Mouse (Mus musculus): Measurements from ENCODE around the gene Kctd13. TPM values are rescaled to one million over a fixed set of nuclear protein-coding genes. Genes with fewer than 3 reads are reported as not detected.

The Kctd13 gene
- polyA plus RNA-seq, 1 experiment = 21.5 TPM

DNA sequence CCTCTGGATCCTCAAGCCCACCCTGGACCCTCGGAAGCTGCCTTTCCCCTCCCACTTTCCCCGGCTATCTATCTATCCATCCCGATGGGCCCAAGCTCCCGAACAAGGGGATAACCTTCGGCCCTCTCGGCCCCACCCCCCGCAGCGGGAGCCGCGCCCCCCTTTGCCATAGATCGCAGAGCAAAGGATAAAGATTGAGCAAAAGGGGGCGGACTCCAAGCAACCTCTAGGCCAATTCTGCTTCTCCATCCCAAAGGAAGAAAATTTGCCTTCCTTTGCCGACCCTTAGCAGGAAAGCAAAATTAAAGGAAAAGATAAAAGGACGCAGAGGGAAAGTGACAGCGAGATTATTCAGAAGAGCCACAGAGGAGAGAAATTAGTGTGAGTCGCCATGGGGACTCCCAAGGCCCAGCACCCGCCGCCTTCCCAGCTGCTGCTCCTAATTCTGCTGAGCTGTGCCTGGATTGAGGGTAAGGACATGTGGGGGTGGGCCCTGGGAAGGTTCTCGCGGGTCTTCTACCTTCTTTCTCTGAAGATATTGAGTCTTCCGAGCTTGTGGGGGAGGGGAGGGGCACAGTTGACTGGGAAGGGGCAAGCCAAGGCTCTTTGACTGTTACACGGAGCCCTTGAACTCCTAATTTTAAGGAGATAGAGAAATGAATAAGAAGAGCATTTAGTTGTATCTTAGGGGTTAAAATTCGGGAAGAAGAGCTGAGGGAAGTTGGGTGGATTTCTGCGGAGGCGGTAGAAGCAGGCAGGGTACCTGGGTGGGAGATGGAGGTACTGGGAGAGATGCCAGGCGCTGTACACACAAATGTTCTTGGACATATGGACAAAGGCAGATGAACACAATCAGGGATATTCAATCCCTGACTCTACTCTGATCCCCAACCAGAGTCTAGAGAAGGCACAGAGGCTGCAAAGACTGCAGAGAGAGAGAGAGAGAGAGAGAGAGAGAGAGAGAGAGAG lies 22.3 kb downstream of the Kctd13 start:
- H3K4me1 ChIP-seq (ENCODE audit: control insufficient read depth, insufficient read depth, insufficient read length) = peaks cover 7% of the 10 kb centered on the region; the same call in 1 of the 2 replicates
- no peak overlapping the region for H3K4me3 ChIP-seq (ENCODE audit: extremely low read depth, insufficient read depth, insufficient read length)
- peaks cover 1% of the 10 kb centered on the region; the same call in 1 of the 2 replicates for H3K36me3 ChIP-seq (ENCODE audit: control insufficient read depth, insufficient read depth, low read length)
- DNase-seq (ENCODE audit: low read depth in 1 of 2, low spot score in 2 of 2) = no peak
- peaks cover 7% of the 10 kb centered on the region; the same call in 1 of the 2 replicates for H3K27me3 ChIP-seq (ENCODE audit: control insufficient read depth, insufficient read depth, low read length)
- 16% methylated on average over 26 of the region's 26 CpGs for WGBS
- no peak overlapping the region for H3K27ac ChIP-seq (ENCODE audit: insufficient read depth, low read length)
- no peak for TF ChIP-seq POLR2A (IDR thresholded peaks at IDR 0.05; ENCODE audit: low read depth, low read length)
- TF ChIP-seq CTCF (IDR thresholded peaks at IDR 0.05; ENCODE audit: extremely low read depth, insufficient read depth, insufficient read length, insufficient replicate concordance) = no peak

DNA sequence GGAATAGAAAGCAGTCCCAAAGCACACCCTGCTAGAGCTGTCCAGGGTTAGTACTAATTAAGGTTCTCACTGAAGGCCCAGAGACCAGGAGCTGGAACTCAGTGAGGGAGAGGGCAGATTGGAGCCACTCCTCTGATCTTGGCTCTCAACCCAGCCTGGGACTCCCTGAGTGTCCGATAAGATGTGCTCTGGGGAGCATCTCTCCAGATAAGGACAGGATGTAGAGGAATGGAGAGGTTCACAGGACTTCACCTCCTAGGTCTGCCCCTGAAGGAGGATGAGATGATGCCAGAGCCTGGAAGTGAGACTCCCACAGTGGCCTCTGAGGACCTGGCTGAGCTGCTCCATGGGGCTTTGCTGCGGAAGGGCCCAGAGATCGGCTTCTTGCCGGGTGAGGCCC lies 23.1 kb downstream of the Kctd13 start:
- TF ChIP-seq CTCF (IDR thresholded peaks at IDR 0.05; ENCODE audit: extremely low read depth, insufficient read depth, insufficient read length, insufficient replicate concordance) (no peak), POLR2A (IDR thresholded peaks at IDR 0.05; ENCODE audit: low read depth, low read length) (no peak)
- peaks cover 7% of the 10 kb centered on the region; the same call in 1 of the 2 replicates for H3K27me3 ChIP-seq (ENCODE audit: control insufficient read depth, insufficient read depth, low read length)
- WGBS = 33% methylated on average over 4 of the region's 4 CpGs

DNA sequence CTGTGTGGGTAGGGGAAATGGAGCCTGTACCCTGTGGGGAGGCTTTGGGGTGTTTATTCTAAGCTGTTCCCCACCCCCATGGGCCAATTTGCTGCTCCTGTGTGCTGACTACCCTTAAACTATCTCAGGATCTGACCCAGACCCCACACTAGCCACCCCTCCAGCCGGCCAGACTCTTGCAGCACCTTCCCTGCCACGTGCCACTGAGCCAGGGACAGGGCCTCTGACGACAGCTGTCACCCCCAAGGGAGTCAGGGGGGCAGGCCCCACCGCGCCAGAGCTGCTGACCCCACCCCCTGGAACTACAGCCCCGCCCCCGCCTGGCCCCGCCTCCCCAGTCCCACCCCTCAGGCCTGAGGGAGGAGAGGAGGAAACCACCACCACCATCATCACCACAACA lies 24.0 kb downstream of the Kctd13 start:
- Histone ChIP-seq H3K27me3 (ENCODE audit: control insufficient read depth, insufficient read depth, low read length) (peaks cover 7% of the 10 kb centered on the region; the same call in 1 of the 2 replicates), H3K4me3 (ENCODE audit: extremely low read depth, insufficient read depth, insufficient read length) (no peak overlapping the region), H3K27ac (ENCODE audit: insufficient read depth, low read length) (no peak overlapping the region), H3K36me3 (ENCODE audit: control insufficient read depth, insufficient read depth, low read length) (no peaks in the 10 kb centered on the region), H3K4me1 (ENCODE audit: control insufficient read depth, insufficient read depth, insufficient read length) (peaks cover 7% of the 10 kb centered on the region; the same call in 1 of the 2 replicates)
- no peak for DNase-seq (ENCODE audit: low read depth in 1 of 2, low spot score in 2 of 2)
- WGBS = 3% methylated on average over 8 of the region's 8 CpGs
- TF ChIP-seq CTCF (IDR thresholded peaks at IDR 0.05; ENCODE audit: extremely low read depth, insufficient read depth, insufficient read length, insufficient replicate concordance) (no peak), POLR2A (IDR thresholded peaks at IDR 0.05; ENCODE audit: low read depth, low read length) (no peak)

More for the DNA sequence above, 23.1 kb downstream of the Kctd13 start:
- no peak for DNase-seq (ENCODE audit: low read depth in 1 of 2, low spot score in 2 of 2)
- Histone ChIP-seq H3K36me3 (ENCODE audit: control insufficient read depth, insufficient read depth, low read length) (no peaks in the 10 kb centered on the region), H3K4me1 (ENCODE audit: control insufficient read depth, insufficient read depth, insufficient read length) (peaks cover 7% of the 10 kb centered on the region; the same call in 1 of the 2 replicates), H3K27ac (ENCODE audit: insufficient read depth, low read length) (no peak overlapping the region), H3K4me3 (ENCODE audit: extremely low read depth, insufficient read depth, insufficient read length) (no peak overlapping the region)

DNA sequence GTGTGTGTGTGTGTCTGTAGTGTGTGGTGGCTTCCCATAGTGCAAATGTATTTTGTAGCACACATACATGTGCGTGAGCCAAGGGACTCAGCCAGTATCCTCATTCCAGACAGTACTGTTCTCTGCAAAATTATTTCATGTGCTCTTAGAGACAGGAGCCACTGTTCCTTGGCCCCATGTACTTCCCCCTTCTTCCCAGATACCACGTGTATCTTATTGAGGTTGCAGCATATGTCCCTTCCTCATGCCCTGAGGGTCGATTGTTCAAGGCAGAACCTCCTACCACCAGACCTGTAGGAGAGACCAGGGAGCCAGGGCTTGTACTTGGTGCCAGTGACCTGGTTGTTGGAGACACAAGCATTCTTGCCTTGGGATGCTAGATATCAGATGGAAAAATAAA lies 26.4 kb downstream of the Kctd13 start:
- DNase-seq (ENCODE audit: low read depth in 1 of 2, low spot score in 2 of 2) = no peak
- TF ChIP-seq POLR2A (IDR thresholded peaks at IDR 0.05; ENCODE audit: low read depth, low read length) (no peak), CTCF (IDR thresholded peaks at IDR 0.05; ENCODE audit: extremely low read depth, insufficient read depth, insufficient read length, insufficient replicate concordance) (no peak)
- H3K4me3 ChIP-seq (ENCODE audit: extremely low read depth, insufficient read depth, insufficient read length) = no peak overlapping the region
- H3K27ac ChIP-seq (ENCODE audit: insufficient read depth, low read length) = no peak overlapping the region
- H3K27me3 ChIP-seq (ENCODE audit: control insufficient read depth, insufficient read depth, low read length) = peaks cover 7% of the 10 kb centered on the region; the same call in 1 of the 2 replicates
- H3K4me1 ChIP-seq (ENCODE audit: control insufficient read depth, insufficient read depth, insufficient read length) = no peaks in the 10 kb centered on the region
- WGBS = 33% methylated on average over 3 of the region's 3 CpGs
- no peaks in the 10 kb centered on the region for H3K36me3 ChIP-seq (ENCODE audit: control insufficient read depth, insufficient read depth, low read length)

DNA sequence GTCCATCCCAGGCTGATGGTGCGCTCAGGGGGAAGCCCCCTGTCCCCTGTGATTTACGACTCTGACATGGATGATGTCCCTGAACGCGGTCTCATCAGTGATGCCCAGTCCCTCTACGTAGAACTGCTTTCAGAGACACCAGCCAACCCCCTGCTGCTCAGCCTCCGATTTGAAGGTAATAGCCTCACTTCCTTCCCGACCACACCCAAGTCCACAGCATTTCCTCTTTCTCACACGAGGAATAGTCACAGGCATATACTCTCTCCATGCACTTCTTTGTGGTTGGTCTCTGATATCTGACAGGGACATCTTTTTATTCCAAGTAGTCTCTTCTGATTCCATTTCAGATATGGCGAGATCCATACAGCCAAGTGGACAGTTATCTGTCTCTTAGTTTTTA lies 31.1 kb downstream of the Kctd13 start:
- peaks cover 3% of the 10 kb centered on the region; the same call in 1 of the 2 replicates for H3K4me1 ChIP-seq (ENCODE audit: control insufficient read depth, insufficient read depth, insufficient read length)
- no peak overlapping the region for H3K27ac ChIP-seq (ENCODE audit: insufficient read depth, low read length)
- H3K4me3 ChIP-seq (ENCODE audit: extremely low read depth, insufficient read depth, insufficient read length) = no peak overlapping the region
- no peaks in the 10 kb centered on the region for H3K27me3 ChIP-seq (ENCODE audit: control insufficient read depth, insufficient read depth, low read length)
- 36% methylated on average over 9 of the region's 9 CpGs for WGBS
- no peak for DNase-seq (ENCODE audit: low read depth in 1 of 2, low spot score in 2 of 2)
- H3K36me3 ChIP-seq (ENCODE audit: control insufficient read depth, insufficient read depth, low read length) = no peaks in the 10 kb centered on the region
- TF ChIP-seq POLR2A (IDR thresholded peaks at IDR 0.05; ENCODE audit: low read depth, low read length) (no peak), CTCF (IDR thresholded peaks at IDR 0.05; ENCODE audit: extremely low read depth, insufficient read depth, insufficient read length, insufficient replicate concordance) (no peak)

DNA sequence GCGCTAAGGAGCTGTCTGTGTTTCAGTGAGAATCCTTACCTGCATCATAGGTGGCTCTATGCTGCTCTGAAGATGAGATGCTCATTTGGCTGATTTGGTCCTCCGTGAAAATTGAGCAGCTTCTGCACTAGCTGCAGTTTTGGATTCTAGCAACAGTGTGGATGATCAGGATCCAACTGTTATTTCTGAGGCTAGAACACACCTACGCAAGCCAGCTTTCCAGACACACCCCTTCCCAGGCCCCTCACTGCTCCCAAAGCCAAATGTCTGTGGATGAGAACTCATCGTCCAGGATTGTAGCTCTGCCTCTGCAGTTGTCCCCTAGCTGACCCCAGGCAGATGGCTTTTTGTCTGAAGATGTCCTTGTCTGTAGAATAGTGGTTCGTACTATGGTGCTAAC lies 32.4 kb downstream of the Kctd13 start:
- DNase-seq (ENCODE audit: low read depth in 1 of 2, low spot score in 2 of 2) = no peak
- H3K4me3 ChIP-seq (ENCODE audit: extremely low read depth, insufficient read depth, insufficient read length) = no peak overlapping the region
- H3K27me3 ChIP-seq (ENCODE audit: control insufficient read depth, insufficient read depth, low read length) = no peaks in the 10 kb centered on the region
- WGBS = 95% methylated on average over 5 of the region's 5 CpGs
- no peak for TF ChIP-seq POLR2A (IDR thresholded peaks at IDR 0.05; ENCODE audit: low read depth, low read length)
- no peak for TF ChIP-seq CTCF (IDR thresholded peaks at IDR 0.05; ENCODE audit: extremely low read depth, insufficient read depth, insufficient read length, insufficient replicate concordance)
- H3K4me1 ChIP-seq (ENCODE audit: control insufficient read depth, insufficient read depth, insufficient read length) = peaks cover 3% of the 10 kb centered on the region; the same call in 1 of the 2 replicates
- no peaks in the 10 kb centered on the region for H3K36me3 ChIP-seq (ENCODE audit: control insufficient read depth, insufficient read depth, low read length)
- no peak overlapping the region for H3K27ac ChIP-seq (ENCODE audit: insufficient read depth, low read length)

All from spleen, adult 2 months (tissue).